Mouse (Mus musculus): ENCODE measurements around the gene Klf11. TPM values are rescaled to one million over a fixed set of nuclear protein-coding genes. Genes with fewer than 3 reads are reported as not detected.

Gene Klf11
- polyA plus RNA-seq (2012; rRNA removed), result 22.1 and 35.2 TPM in 2 replicates

DNA sequence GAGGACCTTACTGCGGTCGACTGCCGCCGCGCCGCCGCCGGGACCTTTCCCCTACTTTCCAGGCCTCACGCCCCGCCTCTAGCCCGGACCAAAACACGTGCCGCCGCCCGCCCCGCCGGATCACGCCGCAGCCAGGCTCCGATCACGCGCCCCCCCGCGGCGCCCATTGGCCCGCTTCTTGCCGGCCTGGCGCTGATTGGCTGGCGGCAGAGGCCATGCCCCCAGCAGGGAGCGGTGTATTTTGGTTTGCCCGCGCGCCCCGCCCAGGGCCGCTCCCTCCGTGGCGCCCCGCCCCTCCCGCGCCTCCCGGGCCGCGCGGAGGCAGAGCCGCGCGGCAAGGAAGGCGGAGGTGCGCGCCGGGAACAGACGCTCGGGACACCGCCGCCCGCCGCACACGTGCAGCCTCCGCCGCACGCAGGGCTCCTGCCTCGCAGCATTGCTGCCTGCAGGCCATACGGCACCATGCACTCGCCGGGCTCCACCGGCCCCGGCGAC lies at the start of gene Klf11:
Klf11 (plus strand) TSS at position 212 of the 495 bp plus-strand sequence.
- Histone ChIP-seq H3K4me1 (ENCODE audit: control insufficient read depth, insufficient read depth, low read length) (peaks cover 25% of the 10 kb centered on the region), H3K4me3 (replicated peaks; ENCODE audit: extremely low read depth, low read depth, low read length) (peak within 1 kb of the TSS; percentile 90)
- peak; percentile 54; the same call in 1 of the 2 replicates for TF ChIP-seq POLR2A (IDR thresholded peaks at IDR 0.05; ENCODE audit: borderline replicate concordance, extremely low read depth, low read depth, low read length)
- no peak for TF ChIP-seq CTCF (IDR thresholded peaks at IDR 0.05; ENCODE audit: insufficient read depth, low read length)
- WGBS, result under 1% methylated on average over 64 of the region's 68 CpGs
- peak; percentile 98 for DNase-seq

DNA sequence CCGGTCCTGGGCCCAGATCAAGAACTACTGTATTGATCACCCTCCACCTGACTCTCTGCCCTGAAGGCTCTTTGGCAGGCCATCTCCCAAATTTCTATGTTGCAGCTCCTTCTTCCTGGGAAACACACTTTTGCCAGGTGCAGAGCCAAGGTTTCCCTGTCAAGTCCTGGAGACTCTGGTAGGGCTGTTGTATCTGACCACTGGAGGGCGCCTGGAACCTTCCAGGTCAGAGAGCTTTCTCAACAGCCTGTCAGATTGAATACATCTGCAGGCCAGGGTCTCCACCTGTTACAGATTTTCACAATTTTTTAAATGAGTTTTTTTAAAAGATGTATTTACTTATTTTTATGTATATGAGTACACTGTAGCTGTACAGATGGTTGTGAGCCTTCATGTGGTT lies 47.8 kb upstream of the Klf11 start:
- 46% methylated on average over 2 of the region's 2 CpGs for WGBS
- TF ChIP-seq CTCF (IDR thresholded peaks at IDR 0.05; ENCODE audit: insufficient read depth, low read length) (peak; percentile 67), POLR2A (IDR thresholded peaks at IDR 0.05; ENCODE audit: borderline replicate concordance, extremely low read depth, low read depth, low read length) (no peak)
- no peaks in the 10 kb centered on the region for H3K4me1 ChIP-seq (ENCODE audit: control insufficient read depth, insufficient read depth, low read length)
- peak; percentile 61 for DNase-seq
- H3K4me3 ChIP-seq (replicated peaks; ENCODE audit: extremely low read depth, low read depth, low read length), result no peak overlapping the region

DNA sequence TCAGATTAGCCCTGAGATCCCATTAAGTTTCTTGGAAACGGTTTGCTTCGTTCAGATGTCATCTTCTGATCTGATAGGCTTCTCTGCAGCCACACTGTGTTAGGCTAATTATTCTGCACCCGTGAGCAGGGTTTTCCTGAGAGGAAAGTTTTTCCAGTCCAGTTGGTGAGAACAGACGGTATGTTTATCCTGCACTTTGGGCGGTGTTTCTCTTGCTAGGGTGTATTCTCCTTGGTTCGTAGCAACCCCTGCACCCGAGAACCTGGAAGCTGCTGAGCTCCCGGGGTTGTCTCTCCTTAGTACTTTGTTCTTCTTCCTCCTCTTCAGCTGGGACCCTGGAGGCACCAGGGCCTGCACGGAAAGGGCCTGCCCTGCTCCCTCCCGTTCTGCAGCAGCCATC lies 44.9 kb upstream of the Klf11 start:
- WGBS, result 65% methylated on average over 10 of the region's 10 CpGs
- H3K4me1 ChIP-seq (ENCODE audit: control insufficient read depth, insufficient read depth, low read length), result no peaks in the 10 kb centered on the region
- TF ChIP-seq POLR2A (IDR thresholded peaks at IDR 0.05; ENCODE audit: borderline replicate concordance, extremely low read depth, low read depth, low read length) (no peak), CTCF (IDR thresholded peaks at IDR 0.05; ENCODE audit: insufficient read depth, low read length) (no peak)

DNA sequence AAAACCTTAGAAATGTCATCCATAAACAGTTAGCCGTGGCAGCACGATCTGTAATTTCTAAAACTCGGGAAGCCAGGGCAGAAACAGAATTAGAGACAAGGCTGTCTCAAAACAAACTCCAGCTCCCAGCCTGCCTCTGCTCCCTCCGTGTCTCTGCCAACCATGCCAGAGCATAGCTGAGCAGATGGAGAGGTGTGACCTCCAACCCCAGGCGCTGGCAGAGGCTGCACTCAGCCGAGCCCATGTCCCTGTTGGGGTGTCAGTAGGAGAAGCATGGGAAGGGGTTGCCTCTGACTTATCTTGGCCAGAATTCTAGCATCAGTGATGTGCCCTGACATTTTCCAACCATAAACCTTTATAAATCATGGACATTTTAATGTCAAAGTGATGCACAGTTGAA lies 38.5 kb upstream of the Klf11 start:
- H3K4me1 ChIP-seq (ENCODE audit: control insufficient read depth, insufficient read depth, low read length), result no peaks in the 10 kb centered on the region
- TF ChIP-seq CTCF (IDR thresholded peaks at IDR 0.05; ENCODE audit: insufficient read depth, low read length) (no peak), POLR2A (IDR thresholded peaks at IDR 0.05; ENCODE audit: borderline replicate concordance, extremely low read depth, low read depth, low read length) (no peak)
- DNase-seq, result no peak
- no peak overlapping the region for H3K4me3 ChIP-seq (replicated peaks; ENCODE audit: extremely low read depth, low read depth, low read length)
- 79% methylated on average over 6 of the region's 6 CpGs for WGBS

More for the DNA sequence above, 44.9 kb upstream of the Klf11 start:
- no peak for DNase-seq
- H3K4me3 ChIP-seq (replicated peaks; ENCODE audit: extremely low read depth, low read depth, low read length), result no peak overlapping the region

DNA sequence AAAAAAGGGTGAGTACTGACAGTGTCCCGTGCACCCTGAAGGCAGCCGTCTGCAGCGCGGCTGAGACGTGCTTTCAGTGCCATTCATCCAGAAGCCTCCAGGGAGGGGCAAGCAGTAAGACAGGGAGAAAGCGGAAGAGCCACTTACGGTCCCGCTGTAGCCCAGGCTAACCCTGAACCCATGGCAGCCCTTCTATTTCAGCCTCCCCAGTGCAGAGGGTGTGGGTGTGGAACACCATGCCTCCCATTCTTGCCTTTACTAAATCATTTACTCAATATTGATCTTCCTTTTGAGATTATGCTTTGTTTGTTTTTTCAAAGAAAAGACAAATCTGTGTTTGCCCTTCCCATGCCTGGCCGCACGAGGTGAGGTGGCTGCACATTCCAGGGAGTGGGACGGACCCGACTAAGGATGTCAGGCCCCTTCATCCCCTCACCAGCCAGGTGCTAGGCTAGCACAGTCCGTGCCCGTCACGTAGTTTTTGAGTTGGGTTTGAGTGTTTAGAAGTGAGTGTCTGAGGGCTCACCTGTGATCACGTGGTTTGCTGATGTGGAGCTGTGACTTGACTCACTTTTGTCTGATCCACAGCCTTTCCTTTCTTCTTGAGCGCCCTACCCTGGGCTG lies 36.5 kb upstream of the Klf11 start:
- DNase-seq, result no peak
- no peak overlapping the region for H3K4me3 ChIP-seq (replicated peaks; ENCODE audit: extremely low read depth, low read depth, low read length)
- 73% methylated on average over 17 of the region's 17 CpGs for WGBS
- no peaks in the 10 kb centered on the region for H3K4me1 ChIP-seq (ENCODE audit: control insufficient read depth, insufficient read depth, low read length)
- TF ChIP-seq CTCF (IDR thresholded peaks at IDR 0.05; ENCODE audit: insufficient read depth, low read length) (no peak), POLR2A (IDR thresholded peaks at IDR 0.05; ENCODE audit: borderline replicate concordance, extremely low read depth, low read depth, low read length) (no peak)

DNA sequence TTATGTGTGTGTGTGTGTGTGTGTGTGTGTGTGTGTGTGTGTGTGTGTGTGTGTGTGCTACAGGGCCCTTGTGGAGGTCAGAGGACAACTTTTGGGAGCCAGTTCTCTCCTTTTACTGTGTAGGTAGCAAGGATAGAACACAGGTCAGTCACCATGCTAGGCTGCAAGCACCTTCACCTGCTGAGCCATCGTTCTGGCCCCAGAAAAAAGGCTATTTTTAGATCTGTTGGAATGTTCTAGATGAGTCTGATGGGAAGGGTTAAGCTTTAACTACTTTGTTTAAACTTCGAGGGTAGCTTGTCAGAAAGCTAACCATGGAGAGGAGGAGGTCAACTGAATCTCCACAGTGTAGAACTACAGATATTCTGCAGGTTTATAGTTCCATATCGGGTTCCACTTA lies 35.9 kb upstream of the Klf11 start:
- Histone ChIP-seq H3K4me3 (replicated peaks; ENCODE audit: extremely low read depth, low read depth, low read length) (no peak overlapping the region), H3K4me1 (ENCODE audit: control insufficient read depth, insufficient read depth, low read length) (no peaks in the 10 kb centered on the region)
- 59% methylated on average over 3 of the region's 3 CpGs for WGBS
- no peak for DNase-seq
- TF ChIP-seq CTCF (IDR thresholded peaks at IDR 0.05; ENCODE audit: insufficient read depth, low read length), result no peak
- no peak for TF ChIP-seq POLR2A (IDR thresholded peaks at IDR 0.05; ENCODE audit: borderline replicate concordance, extremely low read depth, low read depth, low read length)

DNA sequence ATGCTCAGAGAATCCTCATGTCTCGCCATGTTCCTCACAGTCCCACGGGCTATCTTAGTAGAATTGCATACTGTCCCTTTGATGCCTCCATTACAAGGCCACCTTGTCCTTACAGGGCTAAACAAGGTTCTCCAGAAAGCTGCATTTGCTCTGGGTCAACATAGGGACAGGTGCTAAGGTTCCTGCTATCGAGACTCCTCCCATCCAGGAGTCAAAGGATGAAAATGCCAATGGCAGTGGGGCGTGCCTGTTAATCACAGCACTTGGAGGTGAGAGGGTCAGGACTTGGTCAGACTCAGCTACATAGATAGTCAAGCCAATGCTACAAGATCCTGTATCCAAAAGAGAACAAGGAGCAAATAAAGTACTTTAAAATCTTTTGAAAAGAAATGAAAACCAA lies 31.6 kb upstream of the Klf11 start:
- WGBS, result 71% methylated on average over 4 of the region's 4 CpGs
- DNase-seq, result no peak
- H3K4me3 ChIP-seq (replicated peaks; ENCODE audit: extremely low read depth, low read depth, low read length), result no peak overlapping the region
- TF ChIP-seq CTCF (IDR thresholded peaks at IDR 0.05; ENCODE audit: insufficient read depth, low read length) (no peak), POLR2A (IDR thresholded peaks at IDR 0.05; ENCODE audit: borderline replicate concordance, extremely low read depth, low read depth, low read length) (no peak)
- no peaks in the 10 kb centered on the region for H3K4me1 ChIP-seq (ENCODE audit: control insufficient read depth, insufficient read depth, low read length)

DNA sequence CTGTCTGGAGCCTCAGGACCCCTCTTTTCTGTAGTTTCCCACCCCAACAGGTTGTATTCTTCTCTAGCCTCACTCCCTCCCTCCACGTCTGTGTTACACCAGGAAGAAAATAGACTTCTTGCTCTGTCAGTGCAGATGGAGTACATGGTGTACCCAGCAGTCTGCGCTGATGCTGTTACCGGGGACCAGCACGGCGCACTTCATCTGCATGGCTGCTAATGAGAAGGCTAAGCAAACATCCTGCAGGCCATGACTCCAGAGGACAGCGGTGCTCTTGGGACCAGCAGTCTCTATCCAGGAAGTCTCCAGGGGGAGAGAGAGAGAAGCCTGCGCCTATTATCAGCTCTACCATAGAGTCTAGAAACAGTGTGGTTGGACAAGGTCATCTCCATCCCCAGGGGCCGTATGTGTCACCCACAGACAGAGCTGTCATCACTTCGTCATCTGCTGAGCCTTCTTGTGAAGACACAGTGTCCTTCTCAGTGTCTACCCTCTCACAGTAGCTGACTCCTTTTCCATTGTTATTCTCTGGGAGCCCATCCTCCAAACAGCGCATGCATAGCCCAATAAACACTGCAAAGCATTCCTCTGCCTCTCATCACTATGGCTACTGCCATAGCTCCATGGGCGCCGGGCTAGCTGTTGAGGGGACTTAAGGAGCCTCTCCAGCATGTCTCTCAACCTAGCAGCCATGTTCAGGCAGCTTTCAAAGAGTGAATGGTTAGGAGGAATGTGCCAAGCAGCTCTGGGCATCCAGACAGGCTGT lies 27.4 kb upstream of the Klf11 start:
- DNase-seq, result no peak
- Histone ChIP-seq H3K4me3 (replicated peaks; ENCODE audit: extremely low read depth, low read depth, low read length) (no peak overlapping the region), H3K4me1 (ENCODE audit: control insufficient read depth, insufficient read depth, low read length) (no peaks in the 10 kb centered on the region)
- TF ChIP-seq POLR2A (IDR thresholded peaks at IDR 0.05; ENCODE audit: borderline replicate concordance, extremely low read depth, low read depth, low read length) (no peak), CTCF (IDR thresholded peaks at IDR 0.05; ENCODE audit: insufficient read depth, low read length) (no peak)
- 61% methylated on average over 12 of the region's 12 CpGs for WGBS

DNA sequence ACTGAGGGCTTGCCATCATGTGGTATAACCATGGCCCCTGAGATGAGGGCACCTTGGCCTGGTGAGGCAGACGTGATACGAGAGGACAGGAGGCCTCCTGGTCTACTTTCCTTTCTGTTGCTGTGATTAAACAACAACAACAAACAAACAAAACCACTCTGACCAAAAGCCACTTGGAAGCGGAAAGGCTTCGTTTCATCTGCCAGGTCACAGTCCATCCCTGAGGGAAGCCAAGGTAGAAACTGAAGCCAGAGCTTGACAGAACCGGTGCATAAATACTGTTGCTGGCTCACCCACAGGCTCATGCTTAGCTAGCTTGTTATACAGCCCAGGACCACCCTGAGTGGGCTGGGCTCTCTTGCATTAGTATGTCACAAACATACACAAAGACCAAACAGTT lies 24.7 kb upstream of the Klf11 start:
- 84% methylated on average over 5 of the region's 5 CpGs for WGBS
- no peak for DNase-seq
- TF ChIP-seq POLR2A (IDR thresholded peaks at IDR 0.05; ENCODE audit: borderline replicate concordance, extremely low read depth, low read depth, low read length), result no peak
- TF ChIP-seq CTCF (IDR thresholded peaks at IDR 0.05; ENCODE audit: insufficient read depth, low read length), result no peak
- Histone ChIP-seq H3K4me1 (ENCODE audit: control insufficient read depth, insufficient read depth, low read length) (no peaks in the 10 kb centered on the region), H3K4me3 (replicated peaks; ENCODE audit: extremely low read depth, low read depth, low read length) (no peak overlapping the region)
